Mouse (Mus musculus) heart, embryonic 13.5 days (tissue): ENCODE results near the gene Zkscan3. TPM values are rescaled to one million over a fixed set of nuclear protein-coding genes. Genes with fewer than 3 reads are reported as not detected.

Source experiments
- ATAC-seq: fragments of 200-750 bp; cut with Nextera tagmentation; 2 replicates; pipeline ENCODE4 v1.8.0; 2017; ENCODE audit warnings: moderate TSS enrichment; ENCODE audit not compliant: insufficient number of reproducible peaks, low FRiP score, low TSS enrichment; ENCODE audit errors: extremely low read depth
- H3K27ac ChIP-seq: fragments of 300-500 bp; sonication (generic); replicated peaks from 2 replicates; pipeline ENCODE4 v1.5.1; 2015; ENCODE audit warnings: moderate library complexity, mild to moderate bottlenecking, inconsistent platforms
- H3K27me3 ChIP-seq: fragments of 300-500 bp; sonication (generic); replicated peaks from 2 replicates; pipeline ENCODE4 v1.6.1; 2015; ENCODE audit warnings: mild to moderate bottlenecking, inconsistent platforms
- H3K36me3 ChIP-seq: fragments of 300-500 bp; sonication (generic); 2 replicates; pipeline ENCODE4 v1.6.1; 2015; ENCODE audit warnings: mild to moderate bottlenecking, inconsistent platforms
- H3K4me1 ChIP-seq: fragments of 300-500 bp; sonication (generic); 2 replicates; pipeline ENCODE4 v1.6.1; 2015; ENCODE audit warnings: inconsistent platforms
- H3K4me2 ChIP-seq: fragments of 300-500 bp; sonication (generic); 2 replicates; pipeline ENCODE4 v1.6.1; 2015; ENCODE audit warnings: inconsistent platforms, mild to moderate bottlenecking, moderate library complexity
- H3K4me3 ChIP-seq: fragments of 300-500 bp; sonication (generic); 2 replicates; pipeline ENCODE4 v1.5.1; 2015; ENCODE audit warnings: moderate library complexity, mild to moderate bottlenecking, inconsistent platforms
- H3K9ac ChIP-seq: fragments of 300-500 bp; sonication (generic); 2 replicates; pipeline ENCODE4 v1.6.1; 2015; ENCODE audit warnings: inconsistent platforms, mild to moderate bottlenecking, moderate library complexity
- H3K9me3 ChIP-seq: fragments of 300-500 bp; sonication (generic); 2 replicates; pipeline ENCODE4 v1.6.1; 2016; ENCODE audit warnings: inconsistent platforms
- WGBS: fragments of 180-500 bp; shearing (Covaris S2); methylation state at CpG from one replicate; pipeline ENCODE4 v1.1.7; 2015; ENCODE audit warnings: mixed read lengths; 5-methylcytosine and 5-hydroxymethylcytosine counted together
- microRNA counts: library from miRNA; unstranded; fragments of <30 nt; microRNA quantifications from one replicate; lab custom pipeline; 2016
- microRNA-seq: library from miRNA; unstranded; fragments of <30 nt; microRNA quantifications from one replicate; pipeline ENCODE4, GENCODE M21; 2016
- polyA plus RNA-seq: library from polyadenylated mRNA; unstranded; fragments of >200 nt; fragmentation: Nextera tagmentation; extraction: Ambion mirVana; gene quantifications from 2 replicates; pipeline ENCODE4 v1.2.1, GENCODE M21; 2015

Gene Zkscan3
- polyA plus RNA-seq, 1 experiment from 2014 or later, result 61.2 TPM

GRCm38 (mm10) chr13:21395623-21396022 is 6.9 kb downstream of the Zkscan3 start:
- WGBS, result 89% methylated on average over 6 of the region's 6 CpGs
- no peak overlapping the region for H3K4me2 ChIP-seq
- H3K9me3 ChIP-seq, result no peaks in the 10 kb centered on the region
- H3K27ac ChIP-seq, result no peak overlapping the region
- peaks cover 23% of the 10 kb centered on the region for H3K4me1 ChIP-seq
- H3K36me3 ChIP-seq, result peaks cover 80% of the 10 kb centered on the region
- H3K9ac ChIP-seq, result no peak overlapping the region
- H3K27me3 ChIP-seq, result no peaks in the 10 kb centered on the region
- no peak for ATAC-seq
- H3K4me3 ChIP-seq, result no peak overlapping the region

- H3K4me2 ChIP-seq, result no peak overlapping the region
- H3K27ac ChIP-seq, result no peak overlapping the region
- H3K36me3 ChIP-seq, result peaks cover 84% of the 10 kb centered on the region
- H3K4me3 ChIP-seq, result no peak overlapping the region
- no peak overlapping the region for H3K9ac ChIP-seq
- ATAC-seq, result no peak
- 90% methylated on average over 1 of the region's 1 CpGs for WGBS
- H3K9me3 ChIP-seq, result no peaks in the 10 kb centered on the region
- no peaks in the 10 kb centered on the region for H3K27me3 ChIP-seq
- H3K4me1 ChIP-seq, result peaks cover 19% of the 10 kb centered on the region
Measured at GRCm38 (mm10) chr13:21395211-21395610, 7.3 kb downstream of the Zkscan3 start.

- no peak overlapping the region for H3K4me3 ChIP-seq
- no peaks in the 10 kb centered on the region for H3K9me3 ChIP-seq
- ATAC-seq, result no peak
- WGBS, result 74% methylated on average over 2 of the region's 2 CpGs
- no peak overlapping the region for H3K27ac ChIP-seq
- no peak overlapping the region for H3K9ac ChIP-seq
- no peaks in the 10 kb centered on the region for H3K27me3 ChIP-seq
- H3K4me2 ChIP-seq, result no peak overlapping the region
- no peaks in the 10 kb centered on the region for H3K36me3 ChIP-seq
- H3K4me1 ChIP-seq, result peaks cover 4% of the 10 kb centered on the region; the same call in 1 of the 2 replicates
Measured at GRCm38 (mm10) chr13:21377773-21378172, 24.8 kb downstream of the Zkscan3 start.

- no peak overlapping the region for H3K4me2 ChIP-seq
- ATAC-seq, result no peak
- H3K36me3 ChIP-seq, result peaks cover 39% of the 10 kb centered on the region
- no peaks in the 10 kb centered on the region for H3K27me3 ChIP-seq
- no peaks in the 10 kb centered on the region for H3K9me3 ChIP-seq
- H3K9ac ChIP-seq, result no peak overlapping the region
- H3K27ac ChIP-seq, result no peak overlapping the region
- 84% methylated on average over 2 of the region's 2 CpGs for WGBS
- peaks cover 4% of the 10 kb centered on the region; the same call in 1 of the 2 replicates for H3K4me1 ChIP-seq
- no peak overlapping the region for H3K4me3 ChIP-seq
Measured at GRCm38 (mm10) chr13:21372700-21373099, 29.9 kb downstream of the Zkscan3 start.

- H3K36me3 ChIP-seq, result peaks cover 58% of the 10 kb centered on the region
- H3K4me1 ChIP-seq, result peaks cover 23% of the 10 kb centered on the region
- H3K4me3 ChIP-seq, result no peak overlapping the region
- no peaks in the 10 kb centered on the region for H3K27me3 ChIP-seq
- H3K9ac ChIP-seq, result no peak overlapping the region
- no peak for ATAC-seq
- 48% methylated on average over 6 of the region's 6 CpGs for WGBS
- H3K4me2 ChIP-seq, result no peak overlapping the region
- no peak overlapping the region for H3K27ac ChIP-seq
- H3K9me3 ChIP-seq, result no peaks in the 10 kb centered on the region
Measured at GRCm38 (mm10) chr13:21366635-21367034, 35.9 kb downstream of the Zkscan3 start.

- no peak for ATAC-seq
- Histone ChIP-seq H3K27me3 (no peaks in the 10 kb centered on the region), H3K9ac (peak overlapping the region; percentile 91), H3K4me1 (peaks cover 23% of the 10 kb centered on the region), H3K27ac (no peak overlapping the region), H3K4me2 (peak overlapping the region; percentile 74), H3K4me3 (peak overlapping the region; percentile 69), H3K36me3 (peaks cover 29% of the 10 kb centered on the region), H3K9me3 (no peaks in the 10 kb centered on the region)
- 58% methylated on average over 12 of the region's 12 CpGs for WGBS
Measured at GRCm38 (mm10) chr13:21363719-21364118, 38.8 kb downstream of the Zkscan3 start.

- Histone ChIP-seq H3K27ac (peak within 1 kb of the TSS; percentile 76), H3K27me3 (no peaks in the 10 kb centered on the region), H3K36me3 (peaks cover 20% of the 10 kb centered on the region), H3K9ac (peak within 1 kb of the TSS; percentile 91), H3K4me2 (peak within 1 kb of the TSS; percentile 74), H3K4me1 (peaks cover 23% of the 10 kb centered on the region), H3K9me3 (no peaks in the 10 kb centered on the region), H3K4me3 (peak within 1 kb of the TSS; percentile 69)
- peak; percentile 94 for ATAC-seq
- WGBS, result under 1% methylated on average over 29 of the region's 29 CpGs
Measured at GRCm38 (mm10) chr13:21362621-21363248, 39.8 kb downstream of the Zkscan3 start, which contains the start of gene Zscan12. Gene Zscan12 (plus strand): TSS chr13:21362820.

- H3K36me3 ChIP-seq, result no peaks in the 10 kb centered on the region
- no peak overlapping the region for H3K27ac ChIP-seq
- H3K9ac ChIP-seq, result no peak overlapping the region
- H3K4me1 ChIP-seq, result peaks cover 6% of the 10 kb centered on the region; the same call in 1 of the 2 replicates
- no peak overlapping the region for H3K4me3 ChIP-seq
- no peaks in the 10 kb centered on the region for H3K9me3 ChIP-seq
- no peak for ATAC-seq
- H3K27me3 ChIP-seq, result no peaks in the 10 kb centered on the region
- H3K4me2 ChIP-seq, result no peak overlapping the region
Measured at GRCm38 (mm10) chr13:21350593-21350992, 52.0 kb downstream of the Zkscan3 start.

- Histone ChIP-seq H3K27me3 (no peaks in the 10 kb centered on the region), H3K36me3 (no peaks in the 10 kb centered on the region), H3K9me3 (no peaks in the 10 kb centered on the region), H3K27ac (no peak within 1 kb of the TSS), H3K9ac (no peak within 1 kb of the TSS), H3K4me3 (no peak within 1 kb of the TSS), H3K4me1 (no peaks in the 10 kb centered on the region), H3K4me2 (no peak within 1 kb of the TSS)
- WGBS, result 78% methylated on average over 1 of the region's 1 CpGs
- ATAC-seq, result no peak
Measured at GRCm38 (mm10) chr13:21346610-21347009, 55.9 kb downstream of the Zkscan3 start, which contains the start of gene Olfr1367. Gene Olfr1367 (plus strand): TSS chr13:21346910.

MicroRNA genes within 50 kb of the gene (microRNA counts, 519-probe panel; counts per million panel counts)
- 4,116 counts per million, percentile 76 among the panel's probes with 10 or more counts for microRNA mmu-miR-1896 (lab: Ali Mortazavi, UCI)

Small RNAs within 50 kb of the gene (microRNA-seq; reads per million reads assigned to microRNA genes)
- gene Mir1896 (not detected), gene Mir6942 (not detected)

Other genes starting within 250 kb of the Zkscan3 start
- 80.3 and 83.4 TPM in 2 replicates for gene Trim27, start 223.3 kb downstream of the Zkscan3 start, polyA plus RNA-seq
- gene Gpx5, start 110.0 kb downstream of the Zkscan3 start, polyA plus RNA-seq, result not detected in 2 replicates
- gene Gpx6, start 90.6 kb downstream of the Zkscan3 start, polyA plus RNA-seq, result not detected in 2 replicates
- gene Olfr1367, start 55.8 kb downstream of the Zkscan3 start, polyA plus RNA-seq, result not detected in 2 replicates
- gene Zscan12, start 39.9 kb downstream of the Zkscan3 start, polyA plus RNA-seq, result 7.1 and 7.7 TPM in 2 replicates
- gene Pgbd1, start 38.3 kb upstream of the Zkscan3 start, polyA plus RNA-seq, result 3.1 and 3.2 TPM in 2 replicates
- gene Zscan26, start 51.0 kb upstream of the Zkscan3 start, polyA plus RNA-seq, result 28.0 and 29.7 TPM in 2 replicates
- gene Nkapl, start 65.8 kb upstream of the Zkscan3 start, polyA plus RNA-seq, result 2.0 and 2.1 TPM in 2 replicates
- 1.4 and 2.0 TPM in 2 replicates for gene Zkscan4, start 76.2 kb upstream of the Zkscan3 start, polyA plus RNA-seq
- gene Gm10065, start 76.7 kb upstream of the Zkscan3 start, polyA plus RNA-seq, result not detected in 2 replicates
- gene AK157302, start 92.5 kb upstream of the Zkscan3 start, polyA plus RNA-seq, result 0.45 and 0.87 TPM in 2 replicates
- gene Gm11273, start 98.7 kb upstream of the Zkscan3 start, polyA plus RNA-seq, result 14.7 and 20.9 TPM in 2 replicates
- gene Zkscan8, start 128.4 kb upstream of the Zkscan3 start, polyA plus RNA-seq, result 3.8 and 4.8 TPM in 2 replicates
- not detected in 2 replicates for gene Olfr1366, start 140.1 kb upstream of the Zkscan3 start, polyA plus RNA-seq
- gene Olfr1535, start 157.1 kb upstream of the Zkscan3 start, polyA plus RNA-seq, result not detected in 2 replicates
- not detected in 2 replicates for gene Olfr1364, start 179.0 kb upstream of the Zkscan3 start, polyA plus RNA-seq
- not detected in 2 replicates for gene Olfr1362, start 211.3 kb upstream of the Zkscan3 start, polyA plus RNA-seq
- not detected in 2 replicates for gene Olfr11, start 239.8 kb upstream of the Zkscan3 start, polyA plus RNA-seq